Mouse (Mus musculus) small intestine, adult 2 months (tissue): ENCODE measurements around the gene Rad54l2.

Experiments
- CTCF ChIP-seq: fragments of 200-500 bp; IDR thresholded peaks from 2 replicates; pipeline ENCODE4 v1.5.1; 2012; ENCODE audit warnings: low read depth, mild to moderate bottlenecking, control low read depth, inconsistent platforms, low read length, moderate library complexity, mixed read lengths; ENCODE audit not compliant: insufficient replicate concordance, insufficient read length; ENCODE audit errors: extremely low read depth
- POLR2A ChIP-seq: fragments of 200-500 bp; IDR thresholded peaks from 2 replicates; pipeline ENCODE4 v1.6.1; 2012; ENCODE audit warnings: low read depth, mild to moderate bottlenecking, control low read depth, inconsistent platforms, low read length, moderate library complexity

GRCm38 (mm10) chr9:106716232-106716631 lies 72.8 kb downstream of the Rad54l2 start:
- TF ChIP-seq POLR2A (no peak), CTCF (no peak)
